Mouse (Mus musculus): ENCODE measurements around the gene Pla2g2f. TPM values are rescaled to one million over a fixed set of nuclear protein-coding genes. Genes with fewer than 3 reads are reported as not detected.

Gene Pla2g2f
- polyA plus RNA-seq, 1 experiment from 2014 or later: not detected

- Histone ChIP-seq H3K9ac (replicated peaks; ENCODE audit: low read depth, low read length) (no peak overlapping the region), H3K36me3 (ENCODE audit: control insufficient read depth, insufficient read depth) (no peaks in the 10 kb centered on the region), H3K4me2 (ENCODE audit: low read length) (no peak overlapping the region), H3K4me3 (replicated peaks; ENCODE audit: low read length) (no peak overlapping the region), H3K27ac (ENCODE audit: low read length) (no peak overlapping the region), H3K9me3 (ENCODE audit: control insufficient read depth, low read length) (no peaks in the 10 kb centered on the region), H3K27me3 (replicated peaks; ENCODE audit: control insufficient read depth, insufficient read depth, low read length) (no peaks in the 10 kb centered on the region), H3K4me1 (replicated peaks; ENCODE audit: control insufficient read depth, insufficient read depth, low read length) (peaks cover 17% of the 10 kb centered on the region)
- 0 out of 2 replicates have a peak, but pooled peaks have one; percentile 38 for ATAC-seq
- WGBS: 13% methylated on average over 9 of the region's 9 CpGs
Observed at GRCm38 (mm10) chr4:138729018-138729703, 28.3 kb downstream of the Pla2g2f start.

DNA sequence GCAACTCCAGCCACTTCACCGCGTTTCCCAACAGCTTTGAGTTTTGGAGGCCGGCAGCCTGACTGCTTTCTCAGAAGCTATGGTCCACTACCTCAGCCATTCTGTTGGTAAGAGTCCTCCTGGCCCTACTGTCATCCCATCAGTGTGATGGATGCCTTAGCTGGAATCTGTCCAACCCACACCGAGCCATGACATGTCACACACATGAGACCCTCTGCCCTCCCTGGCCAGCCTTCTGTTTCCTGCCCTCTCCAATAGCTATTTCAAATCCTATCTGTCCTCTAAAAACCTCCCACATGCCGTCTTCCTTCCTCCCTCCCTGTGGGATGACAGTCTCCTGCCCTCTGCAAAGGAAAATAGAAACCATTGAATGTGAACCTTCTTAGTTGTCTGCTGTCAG, 31.7 kb downstream of the Pla2g2f start:
- H3K9ac ChIP-seq (replicated peaks; ENCODE audit: low read depth, low read length): no peak overlapping the region
- H3K4me1 ChIP-seq (replicated peaks; ENCODE audit: control insufficient read depth, insufficient read depth, low read length): peaks cover 22% of the 10 kb centered on the region
- H3K36me3 ChIP-seq (ENCODE audit: control insufficient read depth, insufficient read depth): no peaks in the 10 kb centered on the region
- H3K4me2 ChIP-seq (ENCODE audit: low read length): no peak overlapping the region
- no peaks in the 10 kb centered on the region for H3K9me3 ChIP-seq (ENCODE audit: control insufficient read depth, low read length)
- no peak for ATAC-seq
- H3K27ac ChIP-seq (ENCODE audit: low read length): no peak overlapping the region
- 80% methylated on average over 5 of the region's 5 CpGs for WGBS
- H3K27me3 ChIP-seq (replicated peaks; ENCODE audit: control insufficient read depth, insufficient read depth, low read length): no peaks in the 10 kb centered on the region
- H3K4me3 ChIP-seq (replicated peaks; ENCODE audit: low read length): no peak overlapping the region

GRCm38 (mm10) chr4:138725127-138725461, 32.3 kb downstream of the Pla2g2f start:
- Histone ChIP-seq H3K27ac (ENCODE audit: low read length) (no peak overlapping the region), H3K27me3 (replicated peaks; ENCODE audit: control insufficient read depth, insufficient read depth, low read length) (no peaks in the 10 kb centered on the region), H3K4me2 (ENCODE audit: low read length) (peak overlapping the region; percentile 51), H3K4me3 (replicated peaks; ENCODE audit: low read length) (peak overlapping the region; percentile 27), H3K36me3 (ENCODE audit: control insufficient read depth, insufficient read depth) (no peaks in the 10 kb centered on the region), H3K9ac (replicated peaks; ENCODE audit: low read depth, low read length) (peak overlapping the region; percentile 30; the same call in 1 of the 2 replicates), H3K9me3 (ENCODE audit: control insufficient read depth, low read length) (no peaks in the 10 kb centered on the region), H3K4me1 (replicated peaks; ENCODE audit: control insufficient read depth, insufficient read depth, low read length) (peaks cover 22% of the 10 kb centered on the region)
- peak; percentile 80 for ATAC-seq
- 8% methylated on average over 13 of the region's 13 CpGs for WGBS

GRCm38 (mm10) chr4:138724354-138725126, 32.9 kb downstream of the Pla2g2f start, which contains the start of gene Pla2g2c:
Pla2g2c (plus strand) TSS chr4:138724792.
- ATAC-seq: no peak
- H3K36me3 ChIP-seq (ENCODE audit: control insufficient read depth, insufficient read depth): no peaks in the 10 kb centered on the region
- H3K4me3 ChIP-seq (replicated peaks; ENCODE audit: low read length): peak within 1 kb of the TSS; percentile 27
- WGBS: 57% methylated on average over 18 of the region's 18 CpGs
- peak within 1 kb of the TSS; percentile 51 for H3K4me2 ChIP-seq (ENCODE audit: low read length)
- H3K27ac ChIP-seq (ENCODE audit: low read length): no peak within 1 kb of the TSS
- peak within 1 kb of the TSS; percentile 30; the same call in 1 of the 2 replicates for H3K9ac ChIP-seq (replicated peaks; ENCODE audit: low read depth, low read length)
- no peaks in the 10 kb centered on the region for H3K27me3 ChIP-seq (replicated peaks; ENCODE audit: control insufficient read depth, insufficient read depth, low read length)
- H3K4me1 ChIP-seq (replicated peaks; ENCODE audit: control insufficient read depth, insufficient read depth, low read length): peaks cover 20% of the 10 kb centered on the region
- H3K9me3 ChIP-seq (ENCODE audit: control insufficient read depth, low read length): no peaks in the 10 kb centered on the region

- H3K4me2 ChIP-seq (ENCODE audit: low read length): no peak overlapping the region
Observed at GRCm38 (mm10) chr4:138723493-138724281, 33.7 kb downstream of the Pla2g2f start.

GRCm38 (mm10) chr4:138719264-138719596, 38.2 kb downstream of the Pla2g2f start:
- Histone ChIP-seq H3K9ac (replicated peaks; ENCODE audit: low read depth, low read length) (no peak overlapping the region), H3K27me3 (replicated peaks; ENCODE audit: control insufficient read depth, insufficient read depth, low read length) (no peaks in the 10 kb centered on the region), H3K4me2 (ENCODE audit: low read length) (no peak overlapping the region), H3K4me3 (replicated peaks; ENCODE audit: low read length) (no peak overlapping the region), H3K36me3 (ENCODE audit: control insufficient read depth, insufficient read depth) (no peaks in the 10 kb centered on the region), H3K27ac (ENCODE audit: low read length) (no peak overlapping the region), H3K9me3 (ENCODE audit: control insufficient read depth, low read length) (no peaks in the 10 kb centered on the region), H3K4me1 (replicated peaks; ENCODE audit: control insufficient read depth, insufficient read depth, low read length) (peaks cover 5% of the 10 kb centered on the region; the same call in 1 of the 2 replicates)
- ATAC-seq: no peak
- 80% methylated on average over 5 of the region's 5 CpGs for WGBS

More at GRCm38 (mm10) chr4:138723493-138724281, 33.7 kb downstream of the Pla2g2f start:
- Histone ChIP-seq H3K4me3 (replicated peaks; ENCODE audit: low read length) (no peak overlapping the region), H3K27me3 (replicated peaks; ENCODE audit: control insufficient read depth, insufficient read depth, low read length) (no peaks in the 10 kb centered on the region), H3K9ac (replicated peaks; ENCODE audit: low read depth, low read length) (no peak overlapping the region), H3K36me3 (ENCODE audit: control insufficient read depth, insufficient read depth) (no peaks in the 10 kb centered on the region), H3K27ac (ENCODE audit: low read length) (no peak overlapping the region), H3K9me3 (ENCODE audit: control insufficient read depth, low read length) (no peaks in the 10 kb centered on the region), H3K4me1 (replicated peaks; ENCODE audit: control insufficient read depth, insufficient read depth, low read length) (peaks cover 16% of the 10 kb centered on the region)
- ATAC-seq: no peak
- 68% methylated on average over 15 of the region's 15 CpGs for WGBS

GRCm38 (mm10) chr4:138718586-138719263, 38.7 kb downstream of the Pla2g2f start:
- no peaks in the 10 kb centered on the region for H3K27me3 ChIP-seq (replicated peaks; ENCODE audit: control insufficient read depth, insufficient read depth, low read length)
- ATAC-seq: no peak
- H3K9me3 ChIP-seq (ENCODE audit: control insufficient read depth, low read length): no peaks in the 10 kb centered on the region
- no peak overlapping the region for H3K4me2 ChIP-seq (ENCODE audit: low read length)
- H3K4me3 ChIP-seq (replicated peaks; ENCODE audit: low read length): no peak overlapping the region
- WGBS: 85% methylated on average over 5 of the region's 5 CpGs
- no peaks in the 10 kb centered on the region for H3K36me3 ChIP-seq (ENCODE audit: control insufficient read depth, insufficient read depth)
- no peak overlapping the region for H3K9ac ChIP-seq (replicated peaks; ENCODE audit: low read depth, low read length)
- peaks cover under 1% of the 10 kb centered on the region; the same call in 1 of the 2 replicates for H3K4me1 ChIP-seq (replicated peaks; ENCODE audit: control insufficient read depth, insufficient read depth, low read length)
- no peak overlapping the region for H3K27ac ChIP-seq (ENCODE audit: low read length)

DNA sequence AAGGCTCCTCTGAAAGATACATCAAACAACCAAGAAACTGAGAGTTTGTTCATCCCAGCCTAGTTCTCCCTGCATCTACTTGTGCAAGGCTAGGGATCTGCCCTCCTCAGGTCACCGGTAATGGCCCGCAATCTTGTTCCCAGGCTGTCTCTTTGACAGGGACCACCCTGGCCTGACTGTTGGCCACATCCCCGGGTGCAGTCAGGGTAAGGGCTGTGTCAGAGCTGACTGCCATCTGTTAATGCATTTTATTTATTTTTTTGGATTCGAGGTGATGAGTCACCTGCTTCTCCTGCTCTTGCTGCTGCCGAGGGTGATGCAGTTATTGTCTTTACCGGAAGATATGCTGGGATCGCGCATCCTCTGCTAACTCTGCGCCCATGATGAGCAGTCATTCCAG, 40.7 kb downstream of the Pla2g2f start:
- no peaks in the 10 kb centered on the region for H3K27me3 ChIP-seq (replicated peaks; ENCODE audit: control insufficient read depth, insufficient read depth, low read length)
- H3K9me3 ChIP-seq (ENCODE audit: control insufficient read depth, low read length): no peaks in the 10 kb centered on the region
- no peak overlapping the region for H3K9ac ChIP-seq (replicated peaks; ENCODE audit: low read depth, low read length)
- WGBS: 89% methylated on average over 9 of the region's 9 CpGs
- ATAC-seq: no peak
- no peak overlapping the region for H3K4me3 ChIP-seq (replicated peaks; ENCODE audit: low read length)
- no peak overlapping the region for H3K27ac ChIP-seq (ENCODE audit: low read length)
- peaks cover under 1% of the 10 kb centered on the region; the same call in 1 of the 2 replicates for H3K4me1 ChIP-seq (replicated peaks; ENCODE audit: control insufficient read depth, insufficient read depth, low read length)
- no peak overlapping the region for H3K4me2 ChIP-seq (ENCODE audit: low read length)
- H3K36me3 ChIP-seq (ENCODE audit: control insufficient read depth, insufficient read depth): no peaks in the 10 kb centered on the region
